ENCODE assay signal across 17 mouse cellular contexts in genomic region chr13:78904102-78904501, GRCm38 (mm10).
"Had no signal": no experiment of that assay in that cellular context is flagged by ENCODE, and none has a peak within 500 bp of the region (broad histone marks: within the 10 kb centered on the region; RNA-seq: fewer than 3 reads in every experiment).

No protein-coding gene starts in this region.

- H3K4me1 ChIP-seq: liver, embryonic 15.5 days; lung, embryonic 15.5 days; megakaryocyte, embryonic 14.5 days; midbrain, embryonic 13.5 days; midbrain, embryonic 15.5 days; neural tube, embryonic 12.5 days; stomach, embryonic 15.5 days had no signal

- H3K9me3 ChIP-seq: liver, embryonic 15.5 days; lung, embryonic 15.5 days; megakaryocyte, embryonic 14.5 days; midbrain, embryonic 13.5 days; midbrain, embryonic 15.5 days; neural tube, embryonic 12.5 days; stomach, embryonic 15.5 days had no signal

- DNase-seq: liver, postnatal 0 days; lung, adult 2 months; lung, postnatal 14 days; lung, postnatal 36 days; right cerebral cortex, postnatal 14 days; thymus, adult 18-20 months; thymus, postnatal 14 days; thymus, postnatal 36 days had no signal

- H3K27me3 ChIP-seq: liver, embryonic 15.5 days; lung, embryonic 15.5 days; megakaryocyte, embryonic 14.5 days; midbrain, embryonic 13.5 days; midbrain, embryonic 15.5 days; neural tube, embryonic 12.5 days; stomach, embryonic 15.5 days had no signal

- H3K4me3 ChIP-seq: liver, embryonic 15.5 days; lung, embryonic 15.5 days; megakaryocyte, embryonic 14.5 days; midbrain, embryonic 13.5 days; midbrain, embryonic 15.5 days; neural tube, embryonic 12.5 days; stomach, embryonic 15.5 days had no signal

- H3K27ac ChIP-seq: liver, embryonic 15.5 days; lung, embryonic 15.5 days; macrophage; midbrain, embryonic 13.5 days; midbrain, embryonic 15.5 days; neural tube, embryonic 12.5 days; stomach, embryonic 15.5 days; stomach, postnatal 0 days had no signal

- H3K36me3 ChIP-seq: liver, embryonic 15.5 days; lung, embryonic 15.5 days; midbrain, embryonic 13.5 days; midbrain, embryonic 15.5 days; neural tube, embryonic 12.5 days; stomach, embryonic 15.5 days had no signal
